Mouse (Mus musculus) embryonic fibroblast, embryonic 13.5 days (primary cell): ENCODE results near the gene Pknox1.

Source experiments
- CTCF ChIP-seq: IDR thresholded peaks from 2 replicates; pipeline ENCODE4 v1.5.1; 2011; ENCODE audit warnings: mild to moderate bottlenecking, control low read depth, low read length, moderate library complexity, borderline replicate concordance; ENCODE audit not compliant: insufficient read depth
- POLR2A ChIP-seq: IDR thresholded peaks from 2 replicates; pipeline ENCODE4 v1.6.1; 2011; ENCODE audit warnings: low read depth, mild to moderate bottlenecking, control low read depth, low read length, moderate library complexity

DNA sequence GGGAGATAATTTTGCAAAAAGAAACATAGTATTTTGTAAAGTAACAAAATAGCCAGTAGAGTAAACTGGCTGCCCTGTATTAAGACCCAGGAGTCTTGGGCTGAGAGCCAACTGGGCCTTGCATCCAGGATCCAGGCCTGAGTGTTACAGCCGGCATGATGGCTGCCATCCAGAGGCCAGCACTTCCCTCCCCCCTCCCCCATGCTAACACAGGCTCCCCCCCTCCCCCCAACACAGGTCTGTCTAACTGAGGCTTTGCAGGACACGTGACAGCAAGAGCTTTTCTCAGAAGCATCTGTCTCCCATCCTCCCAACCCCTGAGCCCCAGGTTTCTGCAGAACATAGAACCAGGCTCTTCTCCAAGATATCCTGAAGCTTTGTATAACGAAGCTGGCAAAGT is 43.6 kb upstream of the Pknox1 start:
- TF ChIP-seq CTCF (no peak), POLR2A (no peak)
